Mouse (Mus musculus) heart, postnatal 0 days (tissue): Measurements from ENCODE around the gene Akr1b10. TPM values are rescaled to one million over a fixed set of nuclear protein-coding genes. Genes with fewer than 3 reads are reported as not detected.

Experiments used
- ATAC-seq: fragments of 200-750 bp; cut with Nextera tagmentation; 2 replicates; pipeline ENCODE4 v1.8.0; 2017; ENCODE audit warnings: low read depth, moderate number of reproducible peaks, moderate library complexity; ENCODE audit not compliant: insufficient read depth
- DNase-seq: peaks from one replicate; pipeline ENCODE4 v3.0.0-alpha.2; 2016; ENCODE audit warnings: low spot score
- H3K27ac ChIP-seq: fragments of 300-500 bp; sonication (generic); 2 replicates; pipeline ENCODE4 v1.5.1; 2014; ENCODE audit warnings: low read depth, mild to moderate bottlenecking
- H3K27me3 ChIP-seq: fragments of 300-500 bp; sonication (generic); 2 replicates; pipeline ENCODE4 v1.6.1; 2014; ENCODE audit warnings: low read length, mixed read lengths; ENCODE audit not compliant: control insufficient read depth, insufficient read depth
- H3K36me3 ChIP-seq: fragments of 300-500 bp; sonication (generic); replicated peaks from 2 replicates; pipeline ENCODE4 v1.6.1; 2014; ENCODE audit warnings: low read length, mixed read lengths; ENCODE audit not compliant: control insufficient read depth, insufficient read depth
- H3K4me1 ChIP-seq: fragments of 300-500 bp; sonication (generic); 2 replicates; pipeline ENCODE4 v1.6.1; 2014; ENCODE audit warnings: antibody characterized with exemption; ENCODE audit not compliant: control insufficient read depth, insufficient read depth
- H3K4me2 ChIP-seq: fragments of 300-500 bp; sonication (generic); 2 replicates; pipeline ENCODE4 v1.6.1; 2014; ENCODE audit warnings: low read depth, mild to moderate bottlenecking, low read length, moderate library complexity
- H3K4me3 ChIP-seq: fragments of 300-500 bp; sonication (generic); 2 replicates; pipeline ENCODE4 v1.5.1; 2014; ENCODE audit warnings: low read depth, low read length
- H3K9ac ChIP-seq: fragments of 300-500 bp; sonication (generic); replicated peaks from 2 replicates; pipeline ENCODE4 v1.6.1; 2014; ENCODE audit warnings: low read depth, low read length, mixed read lengths
- H3K9me3 ChIP-seq: fragments of 300-500 bp; sonication (generic); replicated peaks from 2 replicates; pipeline ENCODE4 v1.6.1; 2016; ENCODE audit warnings: low read length; ENCODE audit not compliant: control insufficient read depth
- CTCF ChIP-seq: IDR thresholded peaks from 2 replicates; pipeline ENCODE4 v1.5.1; 2016; ENCODE audit warnings: antibody characterized with exemption, control low read depth, low read depth
- EP300 ChIP-seq: IDR thresholded peaks from 2 replicates; pipeline ENCODE4 v1.6.1; 2016; ENCODE audit warnings: antibody characterized with exemption, low read depth
- WGBS: fragments of 180-500 bp; shearing (Covaris S2); extraction: QIAGEN DNeasy Blood & Tissue Kit; methylation state at CpG from one replicate; pipeline ENCODE4 v1.1.7; 2014; 5-methylcytosine and 5-hydroxymethylcytosine counted together
- polyA plus RNA-seq: library from polyadenylated mRNA; unstranded; fragments of >200 nt; fragmentation: Nextera tagmentation; extraction: Ambion mirVana; gene quantifications from 2 replicates; pipeline ENCODE4 v1.2.1, GENCODE M21; 2015
- total RNA-seq: library from RNA; depleted of rRNA; stranded (reverse); fragments of >200 nt; gene quantifications from 2 replicates; pipeline ENCODE4 v1.2.3, GENCODE M21; 2014; ENCODE audit warnings: low replicate concordance; rRNA removed

The Akr1b10 gene
- total and polyA plus RNA-seq, 2 experiments from 2014 or later = 58.1 to 75.3 TPM

DNA sequence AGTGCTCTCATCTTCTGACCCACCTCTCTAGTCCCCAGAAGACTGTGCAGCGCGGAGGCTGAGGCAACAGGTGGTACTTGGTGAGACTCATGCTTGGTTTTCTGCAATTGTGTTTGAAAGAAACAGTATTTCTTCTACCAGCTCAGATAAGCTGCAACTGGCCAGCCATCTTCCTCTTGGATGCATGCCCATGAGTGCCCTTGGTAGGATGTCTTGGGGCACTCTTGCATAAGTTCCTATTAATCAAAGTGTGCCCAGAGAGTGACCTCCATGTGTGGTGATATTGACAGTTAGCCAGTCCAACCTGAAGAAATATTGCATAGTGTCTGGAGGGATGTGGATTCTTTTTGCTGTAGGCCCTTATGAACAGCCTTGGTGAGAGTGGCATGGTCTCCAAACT lies 32.5 kb downstream of the Akr1b10 start:
- no peak for TF ChIP-seq EP300
- no peak for TF ChIP-seq CTCF
- no peak overlapping the region for H3K9ac ChIP-seq
- DNase-seq (no peak), ATAC-seq (no peak)
- H3K9me3 ChIP-seq = no peaks in the 10 kb centered on the region
- no peaks in the 10 kb centered on the region for H3K4me1 ChIP-seq
- H3K27me3 ChIP-seq = no peaks in the 10 kb centered on the region
- no peak overlapping the region for H3K4me3 ChIP-seq
- no peak overlapping the region for H3K4me2 ChIP-seq
- no peak overlapping the region for H3K27ac ChIP-seq
- H3K36me3 ChIP-seq = no peaks in the 10 kb centered on the region
- 92% methylated on average over 2 of the region's 2 CpGs for WGBS

DNA sequence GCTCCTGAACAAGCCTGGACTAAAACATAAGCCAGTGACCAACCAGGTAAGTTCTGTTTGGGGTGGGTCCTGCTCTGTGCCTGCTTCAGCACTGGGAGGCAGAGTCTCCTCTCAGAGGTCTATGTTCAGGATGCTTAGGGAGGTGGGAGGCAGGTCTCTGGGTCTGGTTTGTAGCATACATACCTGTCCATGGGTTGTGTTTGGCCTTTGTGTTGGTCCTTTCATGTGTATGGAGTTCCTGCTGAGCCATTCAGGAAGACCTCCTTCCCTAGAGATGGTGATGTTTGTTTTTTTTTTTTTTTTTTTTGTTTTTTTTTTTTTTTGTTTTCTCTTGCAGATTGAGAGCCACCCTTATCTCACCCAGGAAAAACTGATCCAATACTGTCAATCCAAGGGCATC lies 35.1 kb downstream of the Akr1b10 start:
- no peaks in the 10 kb centered on the region for H3K27me3 ChIP-seq
- H3K27ac ChIP-seq = no peak overlapping the region
- H3K9me3 ChIP-seq = no peaks in the 10 kb centered on the region
- no peaks in the 10 kb centered on the region for H3K4me1 ChIP-seq
- H3K4me2 ChIP-seq = no peak overlapping the region
- ATAC-seq = no peak
- H3K4me3 ChIP-seq = no peak overlapping the region
- TF ChIP-seq CTCF (no peak), EP300 (no peak)
- DNase-seq = no peak
- H3K36me3 ChIP-seq = no peaks in the 10 kb centered on the region
- H3K9ac ChIP-seq = no peak overlapping the region

DNA sequence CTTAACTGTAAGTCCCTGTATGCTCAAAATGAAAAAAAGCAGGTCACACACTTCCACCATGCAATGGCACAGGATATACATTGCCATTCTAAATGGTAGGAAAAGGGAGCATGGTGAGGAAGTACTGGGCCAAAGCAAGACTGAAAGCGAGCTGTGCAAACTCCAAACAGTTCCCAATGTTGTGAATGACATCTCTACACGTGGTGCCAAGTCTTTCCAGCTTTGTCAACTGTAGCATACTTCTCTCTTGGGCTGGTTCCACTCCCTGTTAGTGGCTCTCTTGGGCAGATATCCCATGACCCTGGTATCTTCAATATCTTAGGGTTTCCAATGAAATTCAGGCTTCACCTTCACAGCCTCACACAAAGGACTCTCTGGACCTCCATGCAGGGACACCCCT lies 55.0 kb downstream of the Akr1b10 start:
- 49% methylated on average over 2 of the region's 2 CpGs for WGBS
- no peaks in the 10 kb centered on the region for H3K9me3 ChIP-seq
- H3K27ac ChIP-seq = no peak overlapping the region
- TF ChIP-seq CTCF = no peak
- no peak for TF ChIP-seq EP300
- ATAC-seq = no peak
- no peak overlapping the region for H3K4me3 ChIP-seq
- H3K4me1 ChIP-seq = no peaks in the 10 kb centered on the region
- no peak overlapping the region for H3K9ac ChIP-seq
- H3K36me3 ChIP-seq = no peaks in the 10 kb centered on the region
- H3K27me3 ChIP-seq = no peaks in the 10 kb centered on the region
- no peak overlapping the region for H3K4me2 ChIP-seq
- no peak for DNase-seq

DNA sequence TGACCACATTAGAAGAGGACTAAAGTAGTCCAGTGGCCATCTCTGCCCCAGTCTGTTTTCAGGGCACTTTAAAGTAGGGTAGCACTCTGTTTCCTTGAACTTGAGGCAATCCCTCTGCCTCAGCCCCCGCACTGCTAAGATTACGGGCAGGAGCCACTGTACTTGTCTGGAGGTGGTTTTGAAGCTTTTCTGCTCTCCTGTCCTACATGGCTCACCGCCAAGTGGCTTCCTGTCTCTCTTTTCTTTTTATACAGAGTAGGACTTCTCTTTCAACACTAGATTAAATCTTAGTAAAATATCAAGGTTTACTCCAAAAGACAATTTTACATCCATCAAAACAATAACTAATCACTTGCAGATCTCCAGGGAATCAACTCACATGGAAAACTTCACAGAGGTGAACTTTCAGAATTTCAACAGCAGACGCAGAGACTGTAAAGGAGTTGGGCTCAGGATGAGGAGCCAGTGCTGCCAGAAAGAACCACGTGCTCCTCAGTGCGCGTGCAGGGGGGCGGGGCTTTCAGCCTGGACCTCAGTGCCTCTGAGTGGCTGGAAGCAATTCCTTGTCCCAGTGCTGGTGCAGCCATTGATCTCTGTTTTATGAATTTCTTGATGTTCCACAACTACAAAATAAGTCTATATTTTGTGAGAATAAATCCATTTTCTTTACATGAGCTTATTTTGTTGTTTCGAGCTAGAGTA lies 57.7 kb downstream of the Akr1b10 start:
- WGBS = 54% methylated on average over 9 of the region's 9 CpGs
- H3K9me3 ChIP-seq = no peaks in the 10 kb centered on the region
- no peak for DNase-seq
- H3K9ac ChIP-seq = no peak overlapping the region
- ATAC-seq = no peak
- no peak overlapping the region for H3K4me2 ChIP-seq
- TF ChIP-seq CTCF (no peak), EP300 (no peak)
- no peak overlapping the region for H3K27ac ChIP-seq
- no peaks in the 10 kb centered on the region for H3K27me3 ChIP-seq
- H3K4me1 ChIP-seq = no peaks in the 10 kb centered on the region
- H3K36me3 ChIP-seq = no peaks in the 10 kb centered on the region
- H3K4me3 ChIP-seq = no peak overlapping the region

DNA sequence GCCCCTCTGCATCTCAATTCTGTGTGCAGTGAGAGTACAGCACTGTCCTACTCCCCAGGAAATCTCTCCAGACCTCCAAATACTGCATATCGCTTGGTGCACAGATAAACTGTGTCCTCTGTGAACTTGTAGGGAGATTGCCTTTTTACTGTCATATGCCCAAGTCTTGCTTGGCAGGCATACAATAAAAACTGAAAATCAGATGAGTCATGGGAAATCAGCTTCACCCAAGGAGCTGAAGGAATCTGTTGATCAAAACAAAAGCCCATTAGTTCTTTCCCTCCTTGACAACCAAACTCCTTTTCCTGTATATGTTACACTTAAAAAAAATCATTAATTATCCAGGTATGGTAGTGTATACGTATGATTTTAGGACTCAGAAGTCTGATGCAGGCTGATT lies 59.8 kb downstream of the Akr1b10 start:
- DNase-seq (no peak), ATAC-seq (no peak)
- Histone ChIP-seq H3K27ac (no peak overlapping the region), H3K4me3 (no peak overlapping the region), H3K4me1 (no peaks in the 10 kb centered on the region), H3K9ac (no peak overlapping the region), H3K4me2 (no peak overlapping the region), H3K27me3 (no peaks in the 10 kb centered on the region), H3K9me3 (no peaks in the 10 kb centered on the region), H3K36me3 (no peaks in the 10 kb centered on the region)
- 49% methylated on average over 2 of the region's 2 CpGs for WGBS
- TF ChIP-seq EP300 (no peak), CTCF (no peak)

Other genes starting within 250 kb of the Akr1b10 start
- gene Slc35b4, start 207.1 kb upstream of the Akr1b10 start, total RNA-seq = 9.0 and 12.7 TPM in 2 replicates
- gene Slc35b4, start 207.1 kb upstream of the Akr1b10 start, polyA plus RNA-seq = 14.5 and 14.6 TPM in 2 replicates
- 142 and 175 TPM in 2 replicates for gene Akr1b3, start 66.7 kb upstream of the Akr1b10 start, total RNA-seq
- 163 and 165 TPM in 2 replicates for gene Akr1b3, start 66.7 kb upstream of the Akr1b10 start, polyA plus RNA-seq
- gene Akr1b8, start 30.1 kb upstream of the Akr1b10 start, total RNA-seq = 1.3 and 15.4 TPM in 2 replicates
- gene Akr1b8, start 30.1 kb upstream of the Akr1b10 start, polyA plus RNA-seq = 8.5 and 9.7 TPM in 2 replicates
- gene Akr1b7, start 28.1 kb downstream of the Akr1b10 start, total RNA-seq = 0.27 TPM in 1 of 2 replicates, not detected in the other
- 0.08 and 0.31 TPM in 2 replicates for gene Akr1b7, start 28.1 kb downstream of the Akr1b10 start, polyA plus RNA-seq
- 21.6 and 29.2 TPM in 2 replicates for gene Bpgm, start 92.0 kb downstream of the Akr1b10 start, total RNA-seq
- 20.4 and 26.3 TPM in 2 replicates for gene Bpgm, start 92.0 kb downstream of the Akr1b10 start, polyA plus RNA-seq
- gene Cald1, start 214.3 kb downstream of the Akr1b10 start, total RNA-seq = 29.2 and 56.6 TPM in 2 replicates
- 105 and 106 TPM in 2 replicates for gene Cald1, start 214.3 kb downstream of the Akr1b10 start, polyA plus RNA-seq